Mouse (Mus musculus) MEL (cell line): ENCODE results near the gene Aff1.

Source experiments
- CHD2 ChIP-seq: IDR thresholded peaks from 2 replicates; pipeline ENCODE4 v1.6.1; 2011; ENCODE audit warnings: low read length, improper control_type of control experiment
- CTCF ChIP-seq, 3 experiments: IDR thresholded peaks in 2 of 3; conservative IDR thresholded peaks in 1 of 3; 2 replicates each; pipeline ENCODE4 v1.5.1; 2011 to 2012; ENCODE audit warnings: low read length in 3 of 3, low read depth in 2 of 3, mild to moderate bottlenecking in 2 of 3, improper control_type of control experiment in 1 of 3, inconsistent platforms in 1 of 3, mixed read lengths in 1 of 3, moderate library complexity in 1 of 3; ENCODE audit not compliant: control insufficient read depth in 1 of 3, insufficient read depth in 1 of 3, poor library complexity in 1 of 3, severe bottlenecking in 1 of 3
- POLR2A ChIP-seq, 2 experiments: IDR thresholded peaks; 2 replicates each; pipeline ENCODE4 v1.6.1; 2011 to 2012; ENCODE audit warnings: low read length in 2 of 2, mild to moderate bottlenecking in 2 of 2, control low read depth in 1 of 2, improper control_type of control experiment in 1 of 2, low read depth in 1 of 2, moderate library complexity in 1 of 2; ENCODE audit not compliant: control insufficient read depth in 1 of 2, insufficient read depth in 1 of 2, poor library complexity in 1 of 2
- TAL1 ChIP-seq: IDR thresholded peaks from 2 replicates; pipeline ENCODE4 v1.6.1; 2012; ENCODE audit warnings: mild to moderate bottlenecking, inconsistent platforms, low read length, moderate library complexity, mixed read lengths
- TBP ChIP-seq: IDR thresholded peaks from 2 replicates; pipeline ENCODE4 v1.8.0; 2011; ENCODE audit warnings: low read depth, low read length, improper control_type of control experiment

DNA sequence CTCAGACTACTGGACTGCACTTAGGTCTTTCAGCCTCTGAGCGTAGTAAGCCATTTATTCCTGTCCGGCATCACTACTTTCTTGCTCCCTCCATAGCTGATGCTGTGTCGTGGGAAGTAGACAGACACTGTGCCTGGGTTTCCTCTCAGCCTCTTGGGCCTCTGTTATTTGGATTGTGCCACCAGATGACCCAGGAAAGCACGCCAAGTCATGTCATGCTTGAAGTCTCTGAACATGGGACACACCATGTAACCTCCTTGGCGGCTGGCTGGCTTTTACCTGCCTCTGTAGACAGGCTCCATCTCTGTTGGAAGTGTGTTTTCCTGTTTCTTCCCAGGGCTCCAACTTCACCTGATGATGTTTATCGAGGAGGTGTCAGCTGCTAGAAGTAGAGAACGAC is 99.6 kb downstream of the Aff1 start:
- TF ChIP-seq POLR2A (IDR thresholded peaks at IDR 0.05; ENCODE audit: control insufficient read depth in 1 of 2, insufficient read depth in 1 of 2, low read depth in 1 of 2, low read length in 2 of 2, poor library complexity in 1 of 2) (no peak), TBP (no peak), CHD2 (no peak), CTCF (IDR thresholded peaks at IDR 0.05 in 2 of 3, conservative IDR thresholded peaks at IDR 0.05 in 1 of 3; ENCODE audit: control insufficient read depth in 1 of 3, insufficient read depth in 1 of 3, low read depth in 2 of 3, low read length in 3 of 3, poor library complexity in 1 of 3, severe bottlenecking in 1 of 3) (no peak), TAL1 (no peak)
